Mouse (Mus musculus): ENCODE results near the gene Lepr.

Gene Lepr

DNA sequence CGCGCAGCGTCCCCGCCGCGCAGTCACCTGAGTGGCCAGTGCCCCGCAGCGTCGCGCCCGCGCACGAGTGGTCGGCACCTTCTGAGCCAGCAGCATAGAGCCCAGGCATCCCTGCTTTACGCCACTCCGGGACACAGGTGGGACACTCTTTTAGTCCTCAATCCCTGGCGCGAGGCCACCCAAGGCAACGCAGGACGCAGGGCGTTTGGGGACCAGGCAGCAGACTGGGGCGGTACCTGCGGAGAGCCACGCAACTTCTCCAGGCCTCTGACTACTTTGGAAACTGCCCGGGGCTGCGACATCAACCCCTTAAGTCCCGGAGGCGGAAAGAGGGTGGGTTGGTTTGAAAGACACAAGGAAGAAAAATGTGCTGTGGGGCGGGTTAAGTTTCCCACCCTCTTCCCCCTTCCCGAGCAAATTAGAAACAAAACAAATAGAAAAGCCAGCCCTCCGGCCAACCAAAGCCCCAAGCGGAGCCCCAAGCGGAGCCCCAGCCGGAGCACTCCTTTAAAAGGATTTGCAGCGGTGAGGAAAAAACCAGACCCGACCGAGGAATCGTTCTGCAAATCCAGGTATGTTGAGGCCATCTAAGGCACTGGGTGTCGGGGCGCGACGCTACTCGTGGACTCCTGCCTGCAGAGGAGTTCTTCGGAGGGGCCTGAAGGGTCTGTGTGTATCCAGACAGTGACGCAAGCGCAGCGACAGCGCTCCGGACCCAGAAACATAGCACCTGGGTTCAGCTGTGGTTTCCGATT is at the start of gene Lepr:
TSS of gene Lepr (plus strand) at position 38 of the 755 bp plus-strand sequence.
- DNase-seq (ENCODE audit: low read depth), result no peak

DNA sequence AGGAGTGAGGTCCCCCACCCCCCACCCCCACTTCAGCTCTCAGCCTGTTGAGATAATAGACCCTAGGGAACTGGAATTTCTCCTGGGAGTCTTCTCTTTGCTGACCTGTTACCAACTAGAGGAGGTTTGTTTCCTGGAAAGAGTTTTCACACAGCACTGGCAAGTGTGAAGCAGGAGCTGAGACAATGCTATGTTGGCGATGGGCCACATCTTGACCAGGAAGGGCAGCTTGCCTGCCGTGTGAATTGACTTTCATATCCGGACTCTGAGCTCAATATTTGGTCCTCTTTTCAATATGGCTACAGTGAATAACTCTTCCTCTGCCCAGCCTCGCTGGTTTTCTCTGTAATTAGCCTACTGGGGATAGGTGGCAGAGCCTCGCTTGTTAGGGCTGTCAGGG is 48.0 kb upstream of the Lepr start:
- DNase-seq (ENCODE audit: low read depth), result no peak

GRCm38 (mm10) chr4:101669811-101670210 is 47.4 kb upstream of the Lepr start:
- DNase-seq (ENCODE audit: low read depth), result peak; percentile 34

DNA sequence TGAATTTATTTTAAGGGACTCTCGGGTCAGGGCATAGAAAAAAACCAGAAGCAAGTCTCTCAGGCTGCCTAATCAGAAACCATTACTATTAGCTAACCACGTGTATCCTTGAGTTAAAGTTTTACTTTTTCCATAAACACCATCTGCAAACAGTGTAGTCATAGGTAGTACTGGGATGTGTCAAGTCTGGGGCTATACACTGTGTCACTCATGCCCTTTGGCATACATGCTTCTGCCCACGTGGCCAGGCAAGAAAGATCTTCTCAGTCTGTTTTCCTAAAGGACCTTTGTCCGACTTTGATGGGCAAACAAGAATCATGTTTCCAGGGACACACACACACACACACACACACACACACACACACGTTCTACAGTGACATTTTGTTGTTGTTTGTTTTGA is 42.4 kb upstream of the Lepr start:
- no peak for DNase-seq (ENCODE audit: low read depth)

- DNase-seq (ENCODE audit: low read depth), result no peak
Observed at GRCm38 (mm10) chr4:101675726-101676125, 41.5 kb upstream of the Lepr start.

- DNase-seq (ENCODE audit: low read depth), result no peak
Observed at GRCm38 (mm10) chr4:101682620-101683019, 34.6 kb upstream of the Lepr start.

- no peak for DNase-seq (ENCODE audit: low read depth)
Observed at GRCm38 (mm10) chr4:101683086-101683485, 34.1 kb upstream of the Lepr start.

- no peak for DNase-seq (ENCODE audit: low read depth)
Observed at GRCm38 (mm10) chr4:101684821-101685220, 32.4 kb upstream of the Lepr start.

- DNase-seq (ENCODE audit: low read depth), result no peak
Observed at GRCm38 (mm10) chr4:101686227-101686810, 30.9 kb upstream of the Lepr start.

DNA sequence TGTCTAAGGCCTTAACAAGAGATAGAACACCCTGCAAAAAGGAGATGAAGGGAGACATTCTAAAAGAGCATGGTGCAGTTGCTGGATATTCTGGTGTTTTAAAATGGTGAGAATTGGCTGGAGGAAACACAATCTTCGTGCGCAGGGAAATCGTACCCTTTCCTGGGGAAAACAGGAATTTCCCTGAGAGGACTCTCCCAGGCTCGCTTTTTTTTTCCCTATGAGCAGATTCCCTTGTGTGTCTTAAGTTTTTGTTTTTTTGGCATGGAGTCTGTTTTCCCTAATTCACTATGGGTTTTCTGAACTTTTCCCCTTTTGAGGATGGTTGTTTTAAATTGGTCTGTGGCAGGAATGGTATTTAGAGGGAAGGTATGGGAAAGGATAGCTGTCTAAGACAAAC is 28.0 kb upstream of the Lepr start:
- DNase-seq (ENCODE audit: low read depth), result no peak

GRCm38 (mm10) chr4:101689645-101690044 is 27.6 kb upstream of the Lepr start:
- no peak for DNase-seq (ENCODE audit: low read depth)

- no peak for DNase-seq (ENCODE audit: low read depth)
Observed at GRCm38 (mm10) chr4:101692892-101693291, 24.3 kb upstream of the Lepr start.

DNA sequence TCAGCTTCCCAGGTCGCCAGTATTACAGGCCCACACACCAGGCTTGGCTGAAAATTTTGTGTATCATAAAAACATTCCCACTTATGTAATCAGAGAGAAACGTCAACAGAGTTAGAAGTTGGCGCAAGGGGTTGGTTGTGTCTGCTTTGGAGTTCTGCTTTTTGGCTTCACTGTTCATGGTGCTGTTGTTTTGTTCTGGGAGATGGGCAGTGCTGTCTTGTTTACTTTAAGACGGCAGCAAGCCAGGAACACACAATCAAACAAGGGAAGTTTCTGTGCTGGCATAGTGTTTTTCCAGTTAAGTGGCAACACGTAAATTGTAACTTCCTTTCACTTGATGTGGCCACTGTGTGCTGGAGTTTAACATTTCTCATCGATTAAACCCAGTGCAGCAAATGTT is 22.7 kb upstream of the Lepr start:
- DNase-seq (ENCODE audit: low read depth), result no peak

DNA sequence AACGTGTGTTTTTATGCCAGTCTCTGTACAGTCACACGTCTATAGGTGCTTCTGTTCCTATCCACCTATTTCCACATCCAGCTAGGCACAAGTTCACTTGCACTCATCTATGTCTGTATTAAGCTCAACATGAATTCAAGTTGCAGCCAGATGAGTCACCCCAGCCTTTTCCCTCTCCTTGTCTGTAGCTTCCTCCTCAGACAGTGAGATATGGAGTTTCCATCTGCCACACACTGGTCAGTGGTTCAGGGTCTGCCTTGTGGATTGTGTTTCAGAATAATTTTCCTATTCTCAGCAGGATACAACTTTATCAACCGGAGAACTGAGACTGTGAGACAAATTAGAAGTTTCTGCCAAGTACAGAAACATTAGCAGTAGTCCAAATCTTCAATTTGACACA is 20.0 kb upstream of the Lepr start:
- no peak for DNase-seq (ENCODE audit: low read depth)

DNA sequence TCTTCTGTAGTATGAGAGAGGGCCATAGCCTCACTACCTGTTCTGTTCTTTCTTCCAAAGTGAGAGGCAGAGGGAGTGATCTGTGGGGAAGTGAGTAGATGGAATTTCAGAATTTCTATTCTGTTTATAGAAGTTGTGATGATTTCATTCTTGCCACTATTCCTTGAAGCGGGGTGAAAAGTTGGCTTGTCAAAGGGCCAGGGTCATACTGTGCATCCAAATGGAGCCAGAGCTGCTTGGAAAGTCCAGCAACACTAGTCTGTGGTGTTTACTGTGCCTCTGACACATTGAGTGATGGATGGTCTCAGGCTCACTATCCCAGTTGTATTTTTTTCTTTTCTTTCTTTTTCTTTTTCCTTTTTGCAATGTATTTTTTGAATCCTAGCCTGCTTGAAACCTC is 17.8 kb upstream of the Lepr start:
- DNase-seq (ENCODE audit: low read depth), result no peak

- DNase-seq (ENCODE audit: low read depth), result no peak
Observed at GRCm38 (mm10) chr4:101700892-101701640, 16.1 kb upstream of the Lepr start.

DNA sequence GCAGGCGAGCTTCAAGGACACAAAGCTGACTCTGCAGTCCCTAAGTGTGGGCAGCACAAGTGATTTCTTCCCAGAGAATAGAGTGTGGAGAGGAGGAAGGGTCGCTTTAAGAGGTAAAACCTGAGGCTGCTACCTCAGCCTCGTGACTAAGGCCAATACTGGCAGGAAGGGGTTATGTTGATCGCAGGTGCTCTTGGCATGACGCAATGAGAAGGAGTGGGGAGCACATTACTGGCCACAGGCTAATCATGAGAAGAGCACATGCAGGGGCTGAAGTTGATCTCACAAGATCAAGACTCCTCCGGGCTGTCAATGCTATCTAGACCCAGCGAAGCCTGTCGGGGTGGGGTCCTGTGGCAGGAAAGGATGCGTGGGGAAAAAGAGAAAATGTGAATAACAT is 11.9 kb upstream of the Lepr start:
- no peak for DNase-seq (ENCODE audit: low read depth)

GRCm38 (mm10) chr4:101707234-101707633 is 10.0 kb upstream of the Lepr start:
- no peak for DNase-seq (ENCODE audit: low read depth)

- no peak for DNase-seq (ENCODE audit: low read depth)
Observed at GRCm38 (mm10) chr4:101707953-101708352, 9.3 kb upstream of the Lepr start.

DNA sequence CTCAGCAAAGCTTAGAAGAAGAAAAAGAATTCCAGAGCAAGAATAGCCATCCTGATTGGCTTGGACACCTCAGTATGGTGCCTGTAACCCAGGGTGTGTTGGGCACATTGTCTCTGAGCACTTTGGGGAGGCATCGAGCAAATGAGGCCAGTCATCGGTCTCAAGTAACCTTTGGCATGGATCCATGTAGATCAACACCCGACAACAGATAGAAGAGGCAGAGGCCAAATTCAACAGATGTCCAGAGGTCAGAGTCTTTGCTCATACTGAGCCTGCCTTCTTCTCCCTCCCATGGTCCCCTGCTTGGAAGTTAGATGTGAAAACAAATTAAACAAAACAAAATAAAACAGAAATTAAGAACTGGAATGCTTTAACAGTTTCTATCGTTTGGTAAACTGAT is 6.8 kb upstream of the Lepr start:
- no peak for DNase-seq (ENCODE audit: low read depth)

GRCm38 (mm10) chr4:101711100-101711499 is 6.1 kb upstream of the Lepr start:
- no peak for DNase-seq (ENCODE audit: low read depth)

DNA sequence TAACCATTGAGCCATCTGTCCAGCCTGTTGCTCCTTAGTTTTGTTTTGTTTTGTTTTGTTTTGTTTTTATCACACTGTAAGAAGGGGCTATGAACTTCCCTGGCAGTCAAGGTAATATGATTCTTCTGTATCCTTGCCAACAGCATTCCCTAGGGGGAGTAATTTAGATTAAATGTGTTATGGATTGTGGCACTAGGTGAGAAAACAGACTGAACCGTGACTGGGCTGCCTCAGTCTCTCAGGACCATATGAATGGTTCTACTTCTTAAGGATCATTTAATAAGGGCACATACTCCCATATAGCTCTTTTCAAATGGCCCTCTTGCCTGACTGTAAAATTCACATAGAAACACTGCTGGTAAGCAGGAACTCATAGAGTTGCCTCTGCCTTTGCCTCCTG is 4.6 kb upstream of the Lepr start:
- DNase-seq (ENCODE audit: low read depth), result no peak

DNA sequence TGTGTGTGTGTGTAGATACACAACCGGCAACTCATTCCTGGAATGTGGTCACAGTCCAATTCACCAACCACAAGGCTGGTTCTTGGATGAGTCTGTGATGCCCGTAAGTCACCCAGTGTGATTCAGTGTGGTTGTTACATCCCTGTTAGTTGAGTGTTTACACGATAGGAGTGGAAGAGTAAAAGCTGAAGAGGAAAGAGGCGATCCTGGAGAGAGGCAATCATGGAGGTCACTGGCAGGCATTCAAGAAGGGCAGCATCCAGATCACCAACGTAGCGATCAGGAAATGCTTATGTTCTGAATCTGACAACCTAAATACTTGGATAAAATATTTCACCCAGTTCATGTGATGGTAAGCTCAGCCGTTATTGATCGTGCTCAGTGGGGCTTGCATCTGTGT is 1.9 kb upstream of the Lepr start:
- no peak for DNase-seq (ENCODE audit: low read depth)
